Mouse (Mus musculus) kidney, postnatal 0 days (tissue): ENCODE data around the gene Gm3238. TPM values are rescaled to one million over a fixed set of nuclear protein-coding genes. Genes with fewer than 3 reads are reported as not detected.
A peak's percentile ranks its signal among the peaks of the same experiment; 100 is the strongest.
"Not testable (repeated sequence)": the region's sequence is repeated elsewhere in the genome, so short reads cannot be mapped to it uniquely, and the experiment has no call there.

Experiments used
- ATAC-seq: fragments of 200-750 bp; cut with Nextera tagmentation; replicated peaks from 2 replicates; pipeline ENCODE4 v1.8.0; 2017; ENCODE audit warnings: low read depth, moderate number of reproducible peaks, moderate TSS enrichment, moderate library complexity; ENCODE audit not compliant: low FRiP score
- DNase-seq: peaks from one replicate; pipeline ENCODE4 v3.0.0-alpha.2; 2016; ENCODE audit warnings: low spot score
- H3K27ac ChIP-seq: fragments of 300-500 bp; sonication (generic); 2 replicates; pipeline ENCODE4 v1.5.1; 2014; ENCODE audit warnings: mild to moderate bottlenecking
- H3K27me3 ChIP-seq: fragments of 300-500 bp; sonication (generic); 2 replicates; pipeline ENCODE4 v1.6.1; 2014; ENCODE audit warnings: low read length, mixed read lengths; ENCODE audit not compliant: insufficient read depth
- H3K36me3 ChIP-seq: fragments of 300-500 bp; sonication (generic); 2 replicates; pipeline ENCODE4 v1.6.1; 2014; ENCODE audit warnings: low read length, mixed read lengths; ENCODE audit not compliant: insufficient read depth
- H3K4me1 ChIP-seq: fragments of 300-500 bp; sonication (generic); replicated peaks from 2 replicates; pipeline ENCODE4 v1.6.1; 2014; ENCODE audit warnings: antibody characterized with exemption, low read length, mixed read lengths; ENCODE audit not compliant: insufficient read depth
- H3K4me2 ChIP-seq: fragments of 300-500 bp; sonication (generic); 2 replicates; pipeline ENCODE4 v1.6.1; 2014; ENCODE audit warnings: mild to moderate bottlenecking, low read length, moderate library complexity, mixed read lengths
- H3K4me3 ChIP-seq: fragments of 300-500 bp; sonication (generic); replicated peaks from 2 replicates; pipeline ENCODE4 v1.5.1; 2014; ENCODE audit warnings: low read depth, low read length
- H3K9ac ChIP-seq: fragments of 300-500 bp; sonication (generic); 2 replicates; pipeline ENCODE4 v1.6.1; 2014; ENCODE audit warnings: low read depth, low read length
- H3K9me3 ChIP-seq: fragments of 300-500 bp; sonication (generic); replicated peaks from 2 replicates; pipeline ENCODE4 v1.6.1; 2016; ENCODE audit warnings: low read length, inconsistent platforms, mixed read lengths
- CTCF ChIP-seq: IDR thresholded peaks from 2 replicates; pipeline ENCODE4 v1.5.1; 2016; ENCODE audit warnings: antibody characterized with exemption, low read depth, mild to moderate bottlenecking, moderate library complexity
- WGBS: fragments of 180-500 bp; shearing (Covaris S2); extraction: QIAGEN DNeasy Blood & Tissue Kit; methylation state at CpG from one replicate; pipeline ENCODE4 v1.1.7; 2014; 5-methylcytosine and 5-hydroxymethylcytosine counted together
- polyA plus RNA-seq: library from polyadenylated mRNA; unstranded; fragments of >200 nt; fragmentation: Nextera tagmentation; extraction: Ambion mirVana; gene quantifications from 2 replicates; pipeline ENCODE4 v1.2.1, GENCODE M21; 2015

The Gm3238 gene
- not detected in 2 replicates for polyA plus RNA-seq

DNA sequence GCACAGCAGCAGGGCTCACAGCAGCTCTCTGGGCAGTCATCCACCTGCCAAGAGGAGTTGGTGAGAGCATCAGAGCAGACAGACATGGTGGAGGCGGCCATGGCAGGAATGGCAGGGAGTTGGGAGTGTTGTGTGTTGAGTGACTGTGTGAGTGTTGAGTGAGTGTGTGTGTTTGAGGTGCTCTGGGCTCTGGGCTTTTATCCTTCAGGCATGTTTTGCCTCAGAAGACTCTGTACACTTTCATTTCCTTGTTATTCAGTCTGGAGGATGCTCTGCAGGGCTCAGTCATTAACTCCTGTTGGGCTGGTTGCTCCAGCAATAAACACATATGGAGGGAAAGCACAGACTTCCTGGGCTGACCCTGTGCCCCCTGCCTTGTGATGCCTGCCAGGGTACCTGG lies at the start of gene Gm3238:
Gene Gm3238, minus strand, starts transcription at position 101 of the 400 bp plus-strand sequence.
- not testable (repeated sequence) for H3K4me3 ChIP-seq, H3K9ac ChIP-seq, ATAC-seq, H3K27me3 ChIP-seq, H3K4me2 ChIP-seq, H3K27ac ChIP-seq, H3K9me3 ChIP-seq, H3K4me1 ChIP-seq, H3K36me3 ChIP-seq, DNase-seq
- 60% methylated on average over 1 of the region's 1 CpGs for WGBS

GRCm38 (mm10) chr10:77819203-77819602 lies 48.1 kb upstream of the Gm3238 start:
- DNase-seq (no peak), ATAC-seq (no peak)
- no peak for TF ChIP-seq CTCF
- WGBS: 42% methylated on average over 4 of the region's 4 CpGs
- H3K27me3 ChIP-seq: no peaks in the 10 kb centered on the region
- no peak overlapping the region for H3K27ac ChIP-seq
- no peak overlapping the region for H3K4me3 ChIP-seq
- H3K9ac ChIP-seq: no peak overlapping the region
- H3K4me1 ChIP-seq: no peaks in the 10 kb centered on the region
- no peaks in the 10 kb centered on the region for H3K9me3 ChIP-seq
- H3K4me2 ChIP-seq: no peak overlapping the region
- no peaks in the 10 kb centered on the region for H3K36me3 ChIP-seq

DNA sequence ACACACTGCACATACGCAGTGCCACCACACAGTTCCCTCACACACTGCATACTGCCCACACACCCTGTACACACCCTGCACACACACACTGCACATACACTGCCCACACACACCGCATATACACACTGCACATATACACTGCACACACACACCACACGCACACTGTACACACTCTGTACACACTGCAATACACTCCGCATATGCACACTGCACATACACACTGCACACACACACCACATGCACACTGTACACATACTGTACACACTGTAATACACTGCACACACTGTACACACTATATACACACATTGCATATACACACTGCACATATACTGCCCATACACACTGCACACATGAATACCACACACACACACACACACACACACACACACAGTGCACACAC lies 47.4 kb upstream of the Gm3238 start:
- Histone ChIP-seq H3K4me2 (no peak overlapping the region), H3K4me1 (no peaks in the 10 kb centered on the region), H3K36me3 (no peaks in the 10 kb centered on the region), H3K9ac (no peak overlapping the region), H3K9me3 (no peaks in the 10 kb centered on the region), H3K27ac (no peak overlapping the region), H3K4me3 (no peak overlapping the region), H3K27me3 (no peaks in the 10 kb centered on the region)
- no peak for DNase-seq
- no peak for ATAC-seq
- TF ChIP-seq CTCF: no peak
- WGBS: 94% methylated on average over 4 of the region's 4 CpGs

DNA sequence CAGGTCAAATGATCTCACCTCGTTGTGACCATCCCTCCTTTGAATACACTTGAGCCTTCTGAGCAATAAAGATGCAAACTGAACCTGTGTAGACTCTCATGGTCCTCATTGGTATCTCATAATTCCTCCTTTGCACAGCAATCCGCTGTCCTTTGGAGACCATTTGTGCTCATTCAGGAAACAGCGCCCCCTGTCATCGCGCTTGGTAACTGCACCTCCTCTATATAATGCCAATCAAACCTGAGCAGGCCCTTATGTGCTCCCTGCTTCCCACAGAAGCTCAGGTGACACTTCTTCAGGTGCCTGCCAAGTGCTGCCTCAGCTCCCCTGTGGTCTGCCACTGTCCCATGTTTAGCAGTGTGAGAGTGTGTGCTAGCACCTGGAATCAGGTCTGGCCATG lies 44.4 kb upstream of the Gm3238 start:
- Histone ChIP-seq H3K4me3 (no peak overlapping the region), H3K36me3 (no peaks in the 10 kb centered on the region), H3K9ac (no peak overlapping the region), H3K4me2 (no peak overlapping the region), H3K9me3 (no peaks in the 10 kb centered on the region), H3K4me1 (no peaks in the 10 kb centered on the region), H3K27ac (no peak overlapping the region), H3K27me3 (no peaks in the 10 kb centered on the region)
- DNase-seq: no peak
- peak; percentile 58; the same call in 1 of the 2 replicates for TF ChIP-seq CTCF
- WGBS: 37% methylated on average over 5 of the region's 5 CpGs
- no peak for ATAC-seq

DNA sequence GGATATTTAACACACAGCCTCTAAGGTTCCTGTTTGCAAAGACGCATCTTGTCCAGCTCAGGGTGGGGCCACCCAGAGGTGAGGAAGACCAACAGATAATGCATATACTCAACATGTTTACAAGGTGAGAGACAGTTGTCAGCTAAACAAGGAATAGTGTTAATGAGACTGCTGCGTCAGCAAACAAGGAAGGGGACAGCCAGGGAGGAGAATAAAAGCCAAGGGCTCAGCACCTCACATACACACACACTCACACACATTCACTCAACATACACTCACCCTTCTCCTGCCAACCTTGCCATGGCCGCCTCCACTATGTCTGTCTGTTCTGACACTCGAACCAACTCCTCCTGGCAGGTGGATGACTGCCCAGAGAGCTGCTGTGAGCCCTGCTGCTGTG lies 43.3 kb upstream of the Gm3238 start, which contains the start of gene Gm2696:
Gene Gm2696, plus strand, starts transcription at position 301 of the 400 bp plus-strand sequence.
- no peaks in the 10 kb centered on the region for H3K36me3 ChIP-seq
- no peaks in the 10 kb centered on the region for H3K27me3 ChIP-seq
- H3K4me2 ChIP-seq: no peak within 1 kb of the TSS
- no peak within 1 kb of the TSS for H3K4me3 ChIP-seq
- H3K27ac ChIP-seq: no peak within 1 kb of the TSS
- no peaks in the 10 kb centered on the region for H3K9me3 ChIP-seq
- no peak for TF ChIP-seq CTCF
- DNase-seq: no peak
- WGBS: 59% methylated on average over 4 of the region's 4 CpGs
- H3K9ac ChIP-seq: no peak within 1 kb of the TSS
- no peak for ATAC-seq
- no peaks in the 10 kb centered on the region for H3K4me1 ChIP-seq

DNA sequence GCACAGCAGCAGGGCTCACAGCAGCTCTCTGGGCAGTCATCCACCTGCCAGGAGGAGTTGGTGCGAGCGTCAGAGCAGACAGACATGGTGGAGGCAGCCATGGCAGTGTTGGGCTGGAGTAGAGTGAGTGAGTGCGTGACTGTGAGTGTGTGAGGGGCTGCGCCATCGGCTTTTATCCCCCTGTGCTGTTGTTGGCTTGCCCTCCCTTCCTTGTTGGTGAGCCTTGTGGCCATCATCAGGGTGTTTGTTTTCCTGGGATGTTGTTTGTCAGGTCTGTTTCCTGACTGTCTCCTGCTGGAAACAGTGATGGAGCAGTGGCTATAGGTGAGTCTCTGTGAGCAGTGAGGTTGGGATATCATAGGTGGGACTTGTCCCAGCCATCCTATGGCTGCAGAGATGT lies 40.6 kb upstream of the Gm3238 start, which contains the start of gene Gm9507:
Gene Gm9507, minus strand, starts transcription at position 101 of the 400 bp plus-strand sequence.
- H3K27ac ChIP-seq: no peak within 1 kb of the TSS
- no peaks in the 10 kb centered on the region for H3K27me3 ChIP-seq
- H3K4me1 ChIP-seq: no peaks in the 10 kb centered on the region
- H3K4me2 ChIP-seq: no peak within 1 kb of the TSS
- no peak for TF ChIP-seq CTCF
- no peak within 1 kb of the TSS for H3K9ac ChIP-seq
- H3K4me3 ChIP-seq: no peak within 1 kb of the TSS
- no peaks in the 10 kb centered on the region for H3K9me3 ChIP-seq
- ATAC-seq (no peak), DNase-seq (no peak)
- H3K36me3 ChIP-seq: no peaks in the 10 kb centered on the region
- 67% methylated on average over 5 of the region's 5 CpGs for WGBS

- ATAC-seq (no peak), DNase-seq (no peak)
- Histone ChIP-seq H3K9ac (no peak overlapping the region), H3K4me3 (no peak overlapping the region), H3K36me3 (no peaks in the 10 kb centered on the region), H3K27ac (no peak overlapping the region), H3K27me3 (no peaks in the 10 kb centered on the region), H3K4me2 (no peak overlapping the region), H3K9me3 (no peaks in the 10 kb centered on the region), H3K4me1 (no peaks in the 10 kb centered on the region)
- WGBS: 69% methylated on average over 3 of the region's 3 CpGs
- TF ChIP-seq CTCF: no peak
Measured at GRCm38 (mm10) chr10:77804095-77804494, 33.0 kb upstream of the Gm3238 start.
